Mouse (Mus musculus): ENCODE data around the gene St7. TPM values are rescaled to one million over a fixed set of nuclear protein-coding genes. Genes with fewer than 3 reads are reported as not detected.
A peak's percentile ranks its signal among the peaks of the same experiment; 100 is the strongest.

St7 gene
- polyA plus RNA-seq, 2 experiments = 7.9 to 8.9 TPM

GRCm38 (mm10) chr6:17804468-17804867 is 111.7 kb downstream of the St7 start:
- ATAC-seq (ENCODE audit: insufficient read depth) (no peak; the same call in 1 of the 2 replicates), DNase-seq (ENCODE audit: low read depth in 3 of 3, low spot score in 3 of 3) (peak; percentile 9 to 41 (median 34))
- Histone ChIP-seq H3K4me1 (replicated peaks; ENCODE audit: control insufficient read depth in 2 of 2, insufficient read depth in 2 of 2, low read length in 1 of 2) (peaks cover 0 to 8% of the 10 kb centered on the region in 2 experiments; a peak in 2 of 4 replicates), H3K27ac (no peak overlapping the region), H3K9ac (replicated peaks) (no peak overlapping the region), H3K36me3 (replicated peaks; ENCODE audit: control insufficient read depth, insufficient read depth, low read depth) (no peaks in the 10 kb centered on the region), H3K4me2 (ENCODE audit: low read depth) (no peak overlapping the region), H3K9me3 (ENCODE audit: control insufficient read depth, low read length) (no peaks in the 10 kb centered on the region), H3K4me3 (ENCODE audit: insufficient read depth in 1 of 2, low read depth in 2 of 2, low read length in 2 of 2) (no peak overlapping the region), H3K27me3 (ENCODE audit: control insufficient read depth, insufficient read depth, low read length) (no peaks in the 10 kb centered on the region)
- TF ChIP-seq CTCF (IDR thresholded peaks at IDR 0.05; ENCODE audit: low read depth) (no peak), EP300 (IDR thresholded peaks at IDR 0.05; ENCODE audit: low read depth) (no peak)
- WGBS (ENCODE audit: insufficient replicate concordance) = 33% methylated on average over 3 of the region's 3 CpGs

GRCm38 (mm10) chr6:17806569-17806968 is 113.8 kb downstream of the St7 start:
- H3K36me3 ChIP-seq (replicated peaks; ENCODE audit: control insufficient read depth, insufficient read depth, low read depth) = no peaks in the 10 kb centered on the region
- H3K4me1 ChIP-seq (replicated peaks; ENCODE audit: control insufficient read depth in 2 of 2, insufficient read depth in 2 of 2, low read length in 1 of 2) = peaks cover 0 to 8% of the 10 kb centered on the region in 2 experiments; a peak in 2 of 4 replicates
- H3K27ac ChIP-seq = no peak overlapping the region
- H3K4me3 ChIP-seq (ENCODE audit: insufficient read depth in 1 of 2, low read depth in 2 of 2, low read length in 2 of 2) = no peak overlapping the region
- no peak overlapping the region for H3K9ac ChIP-seq (replicated peaks)
- TF ChIP-seq EP300 (IDR thresholded peaks at IDR 0.05; ENCODE audit: low read depth) = no peak
- TF ChIP-seq CTCF (IDR thresholded peaks at IDR 0.05; ENCODE audit: low read depth) = no peak
- H3K27me3 ChIP-seq (ENCODE audit: control insufficient read depth, insufficient read depth, low read length) = no peaks in the 10 kb centered on the region
- 47% methylated on average over 4 of the region's 4 CpGs for WGBS (ENCODE audit: insufficient replicate concordance)
- no peak for ATAC-seq (ENCODE audit: insufficient read depth)
- no peak for DNase-seq (ENCODE audit: low read depth in 3 of 3, low spot score in 3 of 3)
- no peaks in the 10 kb centered on the region for H3K9me3 ChIP-seq (ENCODE audit: control insufficient read depth, low read length)
- no peak overlapping the region for H3K4me2 ChIP-seq (ENCODE audit: low read depth)

GRCm38 (mm10) chr6:17811063-17811462 is 118.3 kb downstream of the St7 start:
- H3K4me2 ChIP-seq (ENCODE audit: low read depth) = no peak overlapping the region

GRCm38 (mm10) chr6:17811531-17811930 is 118.8 kb downstream of the St7 start:
- H3K9ac ChIP-seq (replicated peaks) = no peak overlapping the region
- no peaks in the 10 kb centered on the region for H3K36me3 ChIP-seq (replicated peaks; ENCODE audit: control insufficient read depth, insufficient read depth, low read depth)
- DNase-seq (ENCODE audit: low read depth in 3 of 3, low spot score in 3 of 3) (no peak), ATAC-seq (ENCODE audit: insufficient read depth) (no peak)
- no peaks in the 10 kb centered on the region for H3K9me3 ChIP-seq (ENCODE audit: control insufficient read depth, low read length)
- no peaks in the 10 kb centered on the region for H3K27me3 ChIP-seq (ENCODE audit: control insufficient read depth, insufficient read depth, low read length)
- peaks cover 2 to 4% of the 10 kb centered on the region in 2 experiments; a peak in 3 of 4 replicates for H3K4me1 ChIP-seq (replicated peaks; ENCODE audit: control insufficient read depth in 2 of 2, insufficient read depth in 2 of 2, low read length in 1 of 2)
- no peak overlapping the region for H3K4me2 ChIP-seq (ENCODE audit: low read depth)
- H3K4me3 ChIP-seq (ENCODE audit: insufficient read depth in 1 of 2, low read depth in 2 of 2, low read length in 2 of 2) = no peak overlapping the region
- no peak overlapping the region for H3K27ac ChIP-seq
- no peak for TF ChIP-seq CTCF (IDR thresholded peaks at IDR 0.05; ENCODE audit: low read depth)
- TF ChIP-seq EP300 (IDR thresholded peaks at IDR 0.05; ENCODE audit: low read depth) = no peak

More at GRCm38 (mm10) chr6:17811063-17811462, 118.3 kb downstream of the St7 start:
- H3K4me1 ChIP-seq (replicated peaks; ENCODE audit: control insufficient read depth in 2 of 2, insufficient read depth in 2 of 2, low read length in 1 of 2) = peaks cover 2 to 4% of the 10 kb centered on the region in 2 experiments; a peak in 3 of 4 replicates
- no peaks in the 10 kb centered on the region for H3K36me3 ChIP-seq (replicated peaks; ENCODE audit: control insufficient read depth, insufficient read depth, low read depth)
- H3K4me3 ChIP-seq (ENCODE audit: insufficient read depth in 1 of 2, low read depth in 2 of 2, low read length in 2 of 2) = no peak overlapping the region
- no peaks in the 10 kb centered on the region for H3K9me3 ChIP-seq (ENCODE audit: control insufficient read depth, low read length)
- H3K27me3 ChIP-seq (ENCODE audit: control insufficient read depth, insufficient read depth, low read length) = no peaks in the 10 kb centered on the region
- H3K27ac ChIP-seq = no peak overlapping the region
- no peak for TF ChIP-seq CTCF (IDR thresholded peaks at IDR 0.05; ENCODE audit: low read depth)
- TF ChIP-seq EP300 (IDR thresholded peaks at IDR 0.05; ENCODE audit: low read depth) = no peak
- WGBS (ENCODE audit: insufficient replicate concordance) = 54% methylated on average over 2 of the region's 2 CpGs
- no peak overlapping the region for H3K9ac ChIP-seq (replicated peaks)
- no peak for ATAC-seq (ENCODE audit: insufficient read depth)
- no peak for DNase-seq (ENCODE audit: low read depth in 3 of 3, low spot score in 3 of 3)

GRCm38 (mm10) chr6:17814074-17814649 is 121.4 kb downstream of the St7 start:
- H3K4me1 ChIP-seq (replicated peaks; ENCODE audit: control insufficient read depth in 2 of 2, insufficient read depth in 2 of 2, low read length in 1 of 2) = peaks cover 0 to 4% of the 10 kb centered on the region in 2 experiments; a peak in 3 of 4 replicates
- TF ChIP-seq CTCF (IDR thresholded peaks at IDR 0.05; ENCODE audit: low read depth) (no peak), EP300 (IDR thresholded peaks at IDR 0.05; ENCODE audit: low read depth) (0 out of 2 replicates have a peak, but pooled peaks have one; percentile 15)
- WGBS (ENCODE audit: insufficient replicate concordance) = 31% methylated on average over 2 of the region's 2 CpGs
- H3K27ac ChIP-seq = no peak overlapping the region
- no peak overlapping the region for H3K9ac ChIP-seq (replicated peaks)
- DNase-seq (ENCODE audit: low read depth in 3 of 3, low spot score in 3 of 3) (peak in 1 of 3 experiments; percentile 7), ATAC-seq (ENCODE audit: insufficient read depth) (no peak)
- no peaks in the 10 kb centered on the region for H3K9me3 ChIP-seq (ENCODE audit: control insufficient read depth, low read length)
- H3K36me3 ChIP-seq (replicated peaks; ENCODE audit: control insufficient read depth, insufficient read depth, low read depth) = no peaks in the 10 kb centered on the region
- H3K4me2 ChIP-seq (ENCODE audit: low read depth) = no peak overlapping the region
- no peak overlapping the region for H3K4me3 ChIP-seq (ENCODE audit: insufficient read depth in 1 of 2, low read depth in 2 of 2, low read length in 2 of 2)
- no peaks in the 10 kb centered on the region for H3K27me3 ChIP-seq (ENCODE audit: control insufficient read depth, insufficient read depth, low read length)
